Mouse (Mus musculus) monocyte, adult 2 months (primary cell): ENCODE data around the gene Negr1.

ENCODE experiments used
- DNase-seq, 2 experiments: peaks; one replicate each; pipeline ENCODE4 v3.0.0; 2022; ENCODE audit warnings: low spot score in 2 of 2, low read depth in 1 of 2

The Negr1 gene

GRCm38 (mm10) chr3:156903925-156904576, 342.5 kb downstream of the Negr1 start:
- DNase-seq: no peak

GRCm38 (mm10) chr3:156912816-156913215, 351.2 kb downstream of the Negr1 start:
- DNase-seq: no peak

DNA sequence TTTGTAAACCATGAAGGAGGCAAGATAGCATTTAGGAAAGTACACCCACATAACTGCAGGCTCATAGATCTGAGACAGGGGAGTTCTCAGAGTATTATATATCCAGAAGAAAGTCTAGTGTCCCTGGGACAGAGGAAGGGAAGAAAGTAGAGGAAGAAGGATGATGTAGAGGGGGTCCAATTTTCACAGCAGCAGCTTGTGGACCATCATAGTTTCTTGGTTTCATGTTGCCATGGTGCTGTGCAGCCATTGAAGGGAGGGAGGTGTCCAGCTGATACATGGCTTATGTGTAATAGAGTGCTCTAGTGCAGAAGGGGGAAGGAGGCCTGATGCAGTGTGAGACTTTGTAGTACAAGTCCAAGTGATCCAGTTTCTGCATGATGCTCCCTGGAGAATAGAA, 359.8 kb downstream of the Negr1 start:
- no peak for DNase-seq

GRCm38 (mm10) chr3:156923159-156923558, 361.6 kb downstream of the Negr1 start:
- no peak for DNase-seq

DNA sequence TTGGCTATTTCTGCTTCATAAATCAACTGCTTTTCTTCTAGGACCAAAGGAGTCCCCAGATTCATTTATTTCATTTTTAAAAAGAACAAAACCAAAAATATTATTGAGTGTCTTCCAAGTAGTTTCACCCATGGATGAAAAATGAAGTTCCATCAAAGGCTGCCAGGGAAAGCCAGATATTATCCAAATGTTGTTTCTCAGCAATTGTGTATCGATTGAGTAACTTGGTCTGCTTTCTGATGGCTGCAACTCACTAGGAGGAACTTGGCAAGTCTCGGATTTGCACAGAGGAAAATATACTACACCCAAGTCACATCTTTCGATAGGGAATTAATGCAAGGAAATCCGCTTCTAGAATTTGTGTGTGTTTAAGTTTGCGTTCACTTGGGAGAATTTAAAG, 363.5 kb downstream of the Negr1 start:
- no peak for DNase-seq

GRCm38 (mm10) chr3:156928396-156929061, 366.9 kb downstream of the Negr1 start:
- no peak for DNase-seq

GRCm38 (mm10) chr3:156929062-156929397, 367.4 kb downstream of the Negr1 start:
- DNase-seq: no peak

GRCm38 (mm10) chr3:156929677-156930440, 368.3 kb downstream of the Negr1 start:
- no peak for DNase-seq

DNA sequence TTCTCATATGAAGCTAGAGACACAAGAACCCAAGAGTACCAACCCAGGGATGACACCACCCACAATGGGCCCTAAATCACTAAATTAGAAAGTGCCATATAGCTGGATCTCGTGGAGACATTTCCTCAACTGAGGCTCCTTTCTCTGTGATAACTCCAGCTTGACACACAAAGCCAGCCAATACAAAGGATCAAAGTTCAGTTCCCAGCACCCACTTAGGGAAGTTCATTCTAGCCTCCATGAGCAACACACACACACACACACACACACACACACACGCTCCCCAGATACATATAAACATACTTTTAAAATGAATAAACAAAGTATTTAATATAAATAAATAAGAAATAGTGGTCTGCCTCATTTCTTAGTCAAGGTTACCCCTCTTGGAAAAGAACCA, 369.4 kb downstream of the Negr1 start:
- no peak for DNase-seq

GRCm38 (mm10) chr3:156931540-156931939, 369.9 kb downstream of the Negr1 start:
- no peak for DNase-seq

DNA sequence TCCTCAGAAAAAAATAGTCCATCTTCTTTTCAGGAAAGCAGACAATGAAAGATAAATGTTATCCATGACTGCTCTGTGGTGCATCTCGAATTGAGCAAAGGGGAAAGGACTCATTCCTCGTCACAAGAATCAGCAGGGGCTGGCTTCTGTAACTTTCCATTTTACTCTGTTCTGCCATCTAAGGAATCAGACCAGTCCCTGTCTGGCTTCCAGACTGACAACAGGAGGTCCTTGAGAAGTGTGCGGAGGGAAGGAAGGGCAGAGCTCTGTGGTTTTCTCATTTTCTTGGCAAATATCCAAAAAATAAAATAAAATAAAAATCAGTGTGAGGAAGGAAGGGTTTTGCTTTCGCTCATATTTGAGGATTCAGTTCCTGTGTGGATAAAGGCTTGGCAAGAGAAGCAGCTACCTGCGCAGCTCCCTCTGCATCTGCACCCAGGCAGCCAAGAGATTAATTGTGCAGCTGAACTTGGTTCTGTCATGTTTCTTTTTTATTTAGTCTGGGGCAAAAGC, 373.2 kb downstream of the Negr1 start:
- no peak for DNase-seq

- DNase-seq: no peak
Measured at GRCm38 (mm10) chr3:156947404-156947803, 385.8 kb downstream of the Negr1 start.

- DNase-seq: no peak
Measured at GRCm38 (mm10) chr3:156952970-156953369, 391.4 kb downstream of the Negr1 start.

DNA sequence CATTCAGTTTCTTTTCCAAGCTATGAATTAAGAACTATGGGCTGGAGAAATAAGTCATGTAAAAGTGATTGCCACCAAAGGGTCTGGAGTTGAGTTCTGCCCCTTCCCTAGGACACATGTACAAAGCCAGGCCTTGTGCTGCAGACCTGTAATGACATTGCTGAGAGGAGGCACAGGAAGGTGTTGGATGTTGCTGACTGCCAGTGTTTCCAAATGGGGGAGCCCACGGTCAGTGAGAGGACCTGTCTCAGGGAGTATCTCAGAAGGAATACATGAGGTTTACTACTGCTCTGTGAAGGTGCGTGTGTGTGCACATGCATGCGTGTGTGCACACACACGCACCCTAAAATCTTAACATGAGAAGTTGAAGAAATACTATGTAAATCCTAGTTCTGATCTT, 393.5 kb downstream of the Negr1 start:
- no peak for DNase-seq

DNA sequence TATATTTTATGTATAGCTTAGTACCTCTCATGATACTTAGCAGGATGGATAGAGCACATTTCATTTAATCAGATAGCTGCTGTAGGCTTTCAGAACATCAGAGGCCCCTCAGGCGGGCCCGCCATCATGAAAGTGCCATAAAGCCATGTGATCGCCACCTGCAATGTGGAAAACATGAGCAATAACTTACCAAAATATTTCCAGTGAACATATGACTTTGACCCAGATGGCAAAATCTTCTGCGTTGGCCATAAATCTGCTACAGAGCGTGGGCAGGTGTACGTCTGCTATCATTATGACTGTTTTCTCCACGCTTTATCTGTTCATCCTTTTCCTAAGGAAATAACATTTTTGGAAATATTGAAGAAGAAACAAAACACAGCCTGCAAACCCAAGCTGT, 397.0 kb downstream of the Negr1 start:
- no peak for DNase-seq

DNA sequence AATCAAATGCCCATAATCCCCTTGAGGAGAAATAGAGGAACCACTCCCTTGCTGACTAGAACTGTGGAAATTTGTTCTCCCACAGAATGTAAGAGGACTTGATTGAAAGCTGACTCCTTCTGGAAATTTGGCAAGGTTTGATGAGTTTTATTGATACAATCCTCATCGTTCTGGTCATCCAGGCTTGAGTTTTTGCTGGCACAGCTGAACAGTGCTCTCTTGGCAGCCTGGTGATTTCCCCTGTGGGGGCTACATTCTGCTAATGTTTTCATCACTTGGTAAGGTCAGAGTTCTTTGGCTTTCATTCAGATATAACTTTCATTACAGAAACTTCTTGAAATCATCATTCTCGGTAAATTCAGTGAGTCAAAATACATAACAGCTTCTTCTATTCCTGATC, 407.2 kb downstream of the Negr1 start:
- no peak for DNase-seq

DNA sequence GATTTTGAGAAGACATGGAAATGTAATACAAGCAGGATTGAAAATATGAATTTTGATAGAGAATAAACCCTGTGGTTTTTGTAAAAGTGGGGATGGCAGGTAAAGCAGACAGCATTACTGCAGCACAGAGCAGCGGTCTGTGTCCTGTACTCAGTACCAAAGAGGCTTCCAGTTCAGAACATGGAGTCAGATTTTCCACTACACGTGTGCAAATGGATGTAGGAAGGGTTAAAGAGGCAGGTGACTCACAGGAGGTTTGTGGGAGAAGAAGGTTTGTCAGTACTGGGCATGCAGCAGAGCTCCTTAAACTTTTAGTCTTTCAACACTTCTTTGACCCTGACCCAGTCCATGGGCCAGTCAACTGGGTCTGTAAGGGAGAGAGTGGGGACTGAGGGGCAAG, 409.5 kb downstream of the Negr1 start:
- DNase-seq: no peak

DNA sequence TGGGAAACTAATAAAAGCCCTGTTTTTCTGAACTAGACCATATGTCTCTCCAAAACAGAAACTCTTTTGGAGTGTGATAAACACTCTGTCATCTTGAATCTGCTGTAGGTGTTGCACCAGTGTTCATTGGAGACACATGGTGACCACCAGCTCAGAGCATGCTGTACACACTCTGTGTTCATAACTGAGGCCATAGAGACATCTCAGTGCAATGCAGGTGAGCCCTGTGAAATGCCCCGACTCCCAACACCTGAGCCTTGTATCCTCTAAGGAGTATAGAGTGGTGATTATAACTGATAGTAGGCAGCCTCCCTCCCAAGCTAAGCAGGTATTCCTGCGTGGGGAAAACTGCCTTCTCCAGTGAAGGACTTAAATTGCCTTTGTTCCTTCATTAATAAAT, 415.2 kb downstream of the Negr1 start:
- no peak for DNase-seq

GRCm38 (mm10) chr3:156980042-156980716, 418.6 kb downstream of the Negr1 start:
- DNase-seq: no peak

DNA sequence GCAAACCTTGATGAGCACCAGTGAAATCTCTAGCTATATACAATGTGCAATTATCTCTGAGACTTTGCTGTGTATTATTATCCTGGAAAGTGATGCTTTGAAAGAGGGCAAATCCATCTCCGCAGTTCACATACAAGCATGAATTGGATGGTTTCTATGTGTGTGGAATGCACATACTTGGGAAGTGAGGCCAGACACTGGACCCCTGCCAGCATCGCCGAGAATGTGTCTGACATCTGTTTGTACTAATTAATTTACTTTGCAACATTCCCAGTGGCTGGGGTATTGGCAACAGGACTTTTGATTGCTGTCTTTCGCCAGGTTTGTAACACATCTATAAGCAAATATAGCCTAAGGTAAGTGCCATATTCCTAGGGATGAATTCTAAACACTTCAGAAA, 420.5 kb downstream of the Negr1 start:
- DNase-seq: no peak

DNA sequence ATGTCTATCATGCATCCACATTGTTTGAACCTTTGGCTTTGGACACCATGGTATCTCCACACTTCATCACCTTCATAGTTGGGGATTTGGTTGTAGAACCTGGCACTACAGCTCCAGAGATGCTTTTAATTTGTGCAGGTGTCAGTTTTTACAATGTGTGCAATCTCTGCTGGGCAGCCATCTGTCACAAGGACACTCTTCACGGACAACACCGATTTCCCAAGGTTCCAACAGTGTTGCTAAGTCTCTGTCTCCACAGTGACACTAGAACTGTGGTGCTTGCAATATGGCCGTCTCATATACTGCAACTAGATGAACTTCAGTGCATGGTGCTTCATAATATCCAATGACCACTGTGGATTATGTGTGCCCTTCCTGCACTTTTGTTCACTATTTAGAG, 425.5 kb downstream of the Negr1 start:
- DNase-seq: no peak

- no peak for DNase-seq
Measured at GRCm38 (mm10) chr3:156992171-156992570, 430.6 kb downstream of the Negr1 start.
